Mouse (Mus musculus): ENCODE data around the gene Zfhx3. TPM values are rescaled to one million over a fixed set of nuclear protein-coding genes. Genes with fewer than 3 reads are reported as not detected.

Zfhx3 gene
- polyA plus RNA-seq, 1 experiment from 2014 or later, result 38.7 TPM

- H3K27me3 ChIP-seq (replicated peaks), result no peaks in the 10 kb centered on the region
- H3K9me3 ChIP-seq, result no peaks in the 10 kb centered on the region
- H3K27ac ChIP-seq, result no peak overlapping the region
- ATAC-seq (ENCODE audit: low FRiP score, low read depth), result no peak
- 19% methylated on average over 8 of the region's 8 CpGs for WGBS
- peak overlapping the region; percentile 35 for H3K4me2 ChIP-seq (replicated peaks)
- no peak overlapping the region for H3K4me3 ChIP-seq
- H3K4me1 ChIP-seq, result peaks cover 17% of the 10 kb centered on the region
- no peaks in the 10 kb centered on the region for H3K36me3 ChIP-seq
- no peak overlapping the region for H3K9ac ChIP-seq
These were observed 508.4 kb downstream of the Zfhx3 start for GRCm38 (mm10) chr8:108450847-108451246.

- 30% methylated on average over 18 of the region's 18 CpGs for WGBS
- Histone ChIP-seq H3K9ac (no peak overlapping the region), H3K36me3 (no peaks in the 10 kb centered on the region), H3K9me3 (peaks cover 21% of the 10 kb centered on the region), H3K4me3 (no peak overlapping the region), H3K27ac (peak overlapping the region; percentile 55; the same call in 1 of the 2 replicates), H3K4me1 (peaks cover 17% of the 10 kb centered on the region), H3K4me2 (replicated peaks) (peak overlapping the region; percentile 15; the same call in 1 of the 2 replicates), H3K27me3 (replicated peaks) (no peaks in the 10 kb centered on the region)
- ATAC-seq (ENCODE audit: low FRiP score, low read depth), result peak; percentile 78
These were observed 512.3 kb downstream of the Zfhx3 start for GRCm38 (mm10) chr8:108454561-108455311.

GRCm38 (mm10) chr8:108466653-108467052 lies 524.2 kb downstream of the Zfhx3 start:
- WGBS, result 53% methylated on average over 6 of the region's 6 CpGs
- no peak for ATAC-seq (ENCODE audit: low FRiP score, low read depth)
- no peaks in the 10 kb centered on the region for H3K36me3 ChIP-seq
- H3K4me2 ChIP-seq (replicated peaks), result no peak overlapping the region
- no peaks in the 10 kb centered on the region for H3K27me3 ChIP-seq (replicated peaks)
- H3K27ac ChIP-seq, result no peak overlapping the region; the same call in 1 of the 2 replicates
- H3K9ac ChIP-seq, result no peak overlapping the region
- H3K4me1 ChIP-seq, result peaks cover 13% of the 10 kb centered on the region
- no peaks in the 10 kb centered on the region for H3K9me3 ChIP-seq
- H3K4me3 ChIP-seq, result no peak overlapping the region

GRCm38 (mm10) chr8:108467172-108468035 lies 525.0 kb downstream of the Zfhx3 start:
- Histone ChIP-seq H3K9me3 (no peaks in the 10 kb centered on the region), H3K4me2 (replicated peaks) (no peak overlapping the region), H3K4me1 (peaks cover 13% of the 10 kb centered on the region), H3K27ac (no peak overlapping the region), H3K4me3 (no peak overlapping the region), H3K9ac (no peak overlapping the region), H3K36me3 (no peaks in the 10 kb centered on the region), H3K27me3 (replicated peaks) (no peaks in the 10 kb centered on the region)
- 64% methylated on average over 19 of the region's 19 CpGs for WGBS
- no peak for ATAC-seq (ENCODE audit: low FRiP score, low read depth)

GRCm38 (mm10) chr8:108470269-108470668 lies 527.8 kb downstream of the Zfhx3 start:
- WGBS, result 93% methylated on average over 3 of the region's 3 CpGs
- H3K4me2 ChIP-seq (replicated peaks), result no peak overlapping the region
- ATAC-seq (ENCODE audit: low FRiP score, low read depth), result no peak

DNA sequence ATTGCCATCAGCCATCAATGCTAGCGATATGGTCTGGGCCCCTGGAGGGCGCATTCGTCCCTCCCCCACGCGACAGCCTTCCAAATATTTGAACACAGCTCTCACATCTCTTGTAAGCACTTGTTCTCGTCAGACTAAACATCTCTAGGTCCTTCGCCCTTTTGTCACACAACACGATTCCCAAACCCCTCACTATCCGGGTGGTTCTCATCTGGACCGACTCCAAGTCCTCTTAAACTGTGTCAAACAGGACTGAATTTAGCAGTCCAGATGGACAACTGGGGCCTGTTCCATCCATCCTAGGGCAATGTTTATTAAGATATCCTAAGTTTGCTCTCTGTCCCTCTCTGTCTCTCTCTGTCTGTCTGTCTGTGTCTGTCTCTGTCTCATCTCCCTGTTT lies 532.1 kb downstream of the Zfhx3 start:
- H3K27ac ChIP-seq, result no peak overlapping the region
- no peak overlapping the region for H3K9ac ChIP-seq
- no peaks in the 10 kb centered on the region for H3K27me3 ChIP-seq (replicated peaks)
- no peak overlapping the region for H3K4me3 ChIP-seq
- no peak overlapping the region for H3K4me2 ChIP-seq (replicated peaks)
- WGBS, result 87% methylated on average over 10 of the region's 10 CpGs
- no peaks in the 10 kb centered on the region for H3K9me3 ChIP-seq
- no peaks in the 10 kb centered on the region for H3K36me3 ChIP-seq
- no peak for ATAC-seq (ENCODE audit: low FRiP score, low read depth)
- H3K4me1 ChIP-seq, result no peaks in the 10 kb centered on the region

More at GRCm38 (mm10) chr8:108470269-108470668, 527.8 kb downstream of the Zfhx3 start:
- H3K9me3 ChIP-seq, result no peaks in the 10 kb centered on the region
- H3K4me1 ChIP-seq, result peaks cover 13% of the 10 kb centered on the region
- H3K36me3 ChIP-seq, result no peaks in the 10 kb centered on the region
- H3K9ac ChIP-seq, result no peak overlapping the region
- H3K27me3 ChIP-seq (replicated peaks), result no peaks in the 10 kb centered on the region
- H3K27ac ChIP-seq, result no peak overlapping the region
- H3K4me3 ChIP-seq, result no peak overlapping the region

- Histone ChIP-seq H3K27me3 (replicated peaks) (no peaks in the 10 kb centered on the region), H3K27ac (no peak overlapping the region), H3K4me3 (no peak overlapping the region), H3K4me1 (peaks cover 18% of the 10 kb centered on the region), H3K36me3 (no peaks in the 10 kb centered on the region), H3K9ac (no peak overlapping the region), H3K4me2 (replicated peaks) (no peak overlapping the region), H3K9me3 (no peaks in the 10 kb centered on the region)
- no peak for ATAC-seq (ENCODE audit: low FRiP score, low read depth)
- 91% methylated on average over 8 of the region's 8 CpGs for WGBS
These were observed 535.7 kb downstream of the Zfhx3 start for GRCm38 (mm10) chr8:108478131-108478530.

GRCm38 (mm10) chr8:108480141-108480540 lies 537.7 kb downstream of the Zfhx3 start:
- ATAC-seq (ENCODE audit: low FRiP score, low read depth), result no peak
- H3K36me3 ChIP-seq, result no peaks in the 10 kb centered on the region
- H3K27me3 ChIP-seq (replicated peaks), result no peaks in the 10 kb centered on the region
- no peaks in the 10 kb centered on the region for H3K9me3 ChIP-seq
- peaks cover 18% of the 10 kb centered on the region for H3K4me1 ChIP-seq
- WGBS, result 58% methylated on average over 12 of the region's 12 CpGs
- no peak overlapping the region for H3K4me3 ChIP-seq
- no peak overlapping the region for H3K4me2 ChIP-seq (replicated peaks)
- no peak overlapping the region for H3K9ac ChIP-seq
- H3K27ac ChIP-seq, result no peak overlapping the region

DNA sequence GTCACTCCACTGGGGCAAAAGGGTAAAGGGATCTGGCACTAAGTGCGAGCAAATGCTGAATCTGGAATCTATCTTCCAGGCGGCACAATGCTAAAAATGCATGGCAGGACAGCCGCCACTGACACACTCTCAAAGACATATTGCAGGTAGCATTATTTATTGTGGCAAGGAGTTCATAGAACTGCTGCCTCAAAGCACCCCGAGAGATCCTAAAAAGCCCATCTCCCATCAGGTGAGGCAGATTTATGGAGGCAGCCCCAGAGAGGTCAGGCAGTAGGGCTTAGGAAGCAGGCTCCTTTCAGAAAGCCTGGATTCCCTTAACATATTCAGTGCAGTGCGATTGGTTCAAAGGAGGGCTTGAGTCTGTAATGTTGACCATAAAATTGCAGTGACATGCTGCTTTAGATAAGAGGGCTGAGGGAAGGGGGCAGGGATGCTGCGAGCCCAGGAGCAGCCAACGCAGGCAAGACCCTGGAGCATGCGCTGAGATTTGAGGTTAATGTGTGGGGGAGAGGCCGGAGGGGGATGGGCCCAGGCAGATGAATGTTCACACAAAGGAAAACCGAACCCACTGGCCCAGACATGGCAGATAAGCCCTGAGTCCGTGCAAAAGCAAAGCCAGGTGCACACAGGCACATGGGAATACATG lies 538.8 kb downstream of the Zfhx3 start:
- Histone ChIP-seq H3K27me3 (replicated peaks) (no peaks in the 10 kb centered on the region), H3K27ac (peak overlapping the region; percentile 63; the same call in 1 of the 2 replicates), H3K9me3 (no peaks in the 10 kb centered on the region), H3K4me3 (no peak overlapping the region), H3K36me3 (no peaks in the 10 kb centered on the region), H3K4me2 (replicated peaks) (peak overlapping the region; percentile 20; the same call in 1 of the 2 replicates), H3K4me1 (peaks cover 18% of the 10 kb centered on the region), H3K9ac (no peak overlapping the region)
- WGBS, result 14% methylated on average over 11 of the region's 11 CpGs
- peak; percentile 92 for ATAC-seq (ENCODE audit: low FRiP score, low read depth)

DNA sequence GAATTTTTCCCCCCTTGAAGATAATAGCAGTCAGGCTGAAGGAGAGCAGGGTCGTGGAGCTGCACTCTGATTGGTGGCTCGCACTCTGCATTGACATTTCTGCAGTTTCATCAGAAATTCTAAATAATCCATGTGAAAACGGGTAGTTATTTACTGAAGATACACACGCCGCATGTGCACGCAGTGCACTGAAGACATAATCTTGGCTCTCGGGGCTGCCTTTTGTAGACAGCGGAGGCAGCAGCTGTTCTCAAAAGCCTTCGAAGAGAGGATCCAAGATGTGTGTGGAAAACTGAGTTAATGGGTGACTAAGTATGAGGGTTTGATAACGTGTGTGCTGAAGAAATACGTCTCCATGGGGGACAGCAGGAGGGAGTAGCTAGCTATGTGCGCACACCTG lies 553.7 kb downstream of the Zfhx3 start:
- H3K9ac ChIP-seq, result no peak overlapping the region
- H3K36me3 ChIP-seq, result no peaks in the 10 kb centered on the region
- no peak overlapping the region for H3K27ac ChIP-seq
- no peak overlapping the region for H3K4me3 ChIP-seq
- ATAC-seq (ENCODE audit: low FRiP score, low read depth), result no peak
- H3K27me3 ChIP-seq (replicated peaks), result no peaks in the 10 kb centered on the region
- H3K4me1 ChIP-seq, result 0 out of 2 replicates have a peak, but pooled peaks cover 5% of the 10 kb centered on the region
- H3K9me3 ChIP-seq, result no peaks in the 10 kb centered on the region
- WGBS, result 79% methylated on average over 12 of the region's 12 CpGs
- H3K4me2 ChIP-seq (replicated peaks), result no peak overlapping the region

DNA sequence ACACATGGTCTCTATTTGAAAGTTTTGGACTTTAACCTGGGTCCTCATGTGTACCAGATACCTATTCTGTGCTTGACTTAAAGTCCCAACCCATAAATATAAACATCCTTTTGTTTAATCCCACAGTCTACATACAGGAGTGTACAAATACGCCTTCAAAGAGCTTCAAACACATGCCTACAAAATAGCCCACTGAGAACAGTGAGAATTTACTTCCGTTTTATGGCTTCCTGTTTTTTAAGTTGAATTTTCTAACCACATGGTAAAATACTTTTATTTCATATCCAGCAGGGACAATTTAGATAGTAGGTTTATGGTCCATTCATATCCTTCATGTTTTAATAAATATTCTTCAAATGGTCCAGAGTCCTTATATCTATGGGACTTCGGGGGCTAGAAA lies 564.3 kb downstream of the Zfhx3 start:
- Histone ChIP-seq H3K9me3 (no peaks in the 10 kb centered on the region), H3K36me3 (no peaks in the 10 kb centered on the region), H3K9ac (no peak overlapping the region), H3K27me3 (replicated peaks) (peaks cover 48% of the 10 kb centered on the region), H3K27ac (no peak overlapping the region), H3K4me3 (no peak overlapping the region), H3K4me1 (no peaks in the 10 kb centered on the region), H3K4me2 (replicated peaks) (no peak overlapping the region)
- 90% methylated on average over 3 of the region's 3 CpGs for WGBS
- no peak for ATAC-seq (ENCODE audit: low FRiP score, low read depth)

DNA sequence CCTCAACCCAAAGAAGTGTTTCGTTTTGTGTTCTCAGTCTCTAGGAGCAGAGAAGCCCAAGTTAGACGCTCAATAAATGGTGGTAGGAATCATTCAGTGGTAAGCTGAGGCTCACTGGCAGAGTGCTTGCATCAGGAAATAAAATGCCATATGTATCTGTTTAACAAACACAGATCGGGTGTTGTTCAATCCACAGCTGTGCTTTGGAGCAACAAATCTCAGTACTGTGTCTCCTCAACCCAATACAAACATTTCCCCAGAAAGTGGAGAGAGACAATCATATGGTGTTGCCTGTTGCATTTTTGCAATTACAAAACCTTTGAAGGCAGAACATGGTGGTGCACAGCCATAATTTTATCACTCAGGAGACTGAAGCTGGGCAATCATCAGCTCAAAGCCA lies 565.3 kb downstream of the Zfhx3 start:
- H3K9ac ChIP-seq, result no peak overlapping the region
- no peak overlapping the region for H3K4me2 ChIP-seq (replicated peaks)
- H3K27me3 ChIP-seq (replicated peaks), result peaks cover 54% of the 10 kb centered on the region
- WGBS, result 93% methylated on average over 3 of the region's 3 CpGs
- no peak for ATAC-seq (ENCODE audit: low FRiP score, low read depth)
- no peak overlapping the region for H3K4me3 ChIP-seq
- no peaks in the 10 kb centered on the region for H3K4me1 ChIP-seq
- no peaks in the 10 kb centered on the region for H3K9me3 ChIP-seq
- no peak overlapping the region for H3K27ac ChIP-seq
- H3K36me3 ChIP-seq, result no peaks in the 10 kb centered on the region

All from neural tube, embryonic 12.5 days (tissue).